ENCODE assay signal across 26 mouse cellular contexts in genomic region chr5:150149725-150150124, GRCm38 (mm10). TPM values are rescaled to one million over a fixed set of nuclear protein-coding genes. Genes with fewer than 3 reads are reported as not detected.
DNase-seq lines count a peak whose midpoint lies in the region; ATAC-seq and TF ChIP-seq lines count a peak whose summit lies in the region.
"Had no signal": no experiment of that assay in that cellular context is flagged by ENCODE, and none has a peak within 500 bp of the region (broad histone marks: within the 10 kb centered on the region; RNA-seq: fewer than 3 reads in every experiment).

No protein-coding gene starts in this region.

- no peak overlapping the region for H3K4me3 ChIP-seq in layer of hippocampus, adult 2 months
- H3K4me3 ChIP-seq in heart, adult 2 months = no peak overlapping the region
- no peak overlapping the region for H3K4me3 ChIP-seq in heart, embryonic 12.5 days
- no peak overlapping the region for H3K4me3 ChIP-seq in liver, embryonic 11.5 days (ENCODE audit: low read depth, low read length)
- H3K4me3 ChIP-seq: embryonic facial prominence, embryonic 15.5 days; forebrain, embryonic 15.5 days; hindbrain, embryonic 10.5 days; limb, embryonic 13.5 days; liver, embryonic 13.5 days had no signal

- no peak for DNase-seq in layer of hippocampus, adult 2 months (ENCODE audit: low spot score in 2 of 2)
- DNase-seq in layer of hippocampus, adult 9-10 months (ENCODE audit: low spot score) = no peak
- peak in 1 of 2 experiments; percentile 39 for DNase-seq in heart, adult 2 months
- peak; percentile 66 for DNase-seq in heart, postnatal 10 days
- DNase-seq in cerebellum, adult 11-12 months = no peak
- DNase-seq in liver, embryonic 11.5 days (ENCODE audit: low spot score) = no peak
- DNase-seq: adrenal gland, postnatal 10 days; B cell, adult 2 months; cerebellum, adult 9-11 months; gastrocnemius, postnatal 36 days; kidney, adult 18-20 months; kidney, postnatal 10 days; layer of hippocampus, postnatal 36 days; liver, embryonic 13.5 days; lung, adult 2 months; lung, postnatal 14 days had no signal

- peak overlapping the region; percentile 48 for H3K4me2 ChIP-seq in heart, embryonic 12.5 days
- no peak overlapping the region for H3K4me2 ChIP-seq in liver, embryonic 11.5 days
- H3K4me2 ChIP-seq: embryonic facial prominence, embryonic 15.5 days; forebrain, embryonic 15.5 days; limb, embryonic 13.5 days; liver, embryonic 13.5 days; midbrain, embryonic 11.5 days had no signal

- no peaks in the 10 kb centered on the region for H3K27me3 ChIP-seq in heart, adult 2 months (ENCODE audit: control insufficient read depth, insufficient read depth, low read length)
- H3K27me3 ChIP-seq in heart, embryonic 12.5 days (replicated peaks) = no peaks in the 10 kb centered on the region
- no peaks in the 10 kb centered on the region for H3K27me3 ChIP-seq in liver, embryonic 11.5 days (replicated peaks; ENCODE audit: control insufficient read depth, insufficient read depth, low read length)
- H3K27me3 ChIP-seq: CH12.LX; embryonic facial prominence, embryonic 15.5 days; forebrain, embryonic 15.5 days; limb, embryonic 13.5 days; liver, embryonic 13.5 days had no signal

- TF ChIP-seq CTCF in layer of hippocampus, adult 2 months (conservative IDR thresholded peaks at IDR 0.05) = no peak
- no peak for TF ChIP-seq CTCF in heart, adult 2 months (IDR thresholded peaks at IDR 0.05)

- no peaks in the 10 kb centered on the region for H3K79me2 ChIP-seq in heart, adult 2 months (replicated peaks; ENCODE audit: control insufficient read depth, insufficient read depth, low read length)

- peak overlapping the region; percentile 36; the same call in 1 of the 2 replicates for H3K27ac ChIP-seq in layer of hippocampus, adult 2 months
- peak overlapping the region; percentile 64 for H3K27ac ChIP-seq in heart, adult 2 months
- peak overlapping the region; percentile 52; the same call in 1 of the 2 replicates for H3K27ac ChIP-seq in heart, embryonic 12.5 days (ENCODE audit: poor library complexity, severe bottlenecking)
- no peak overlapping the region for H3K27ac ChIP-seq in liver, embryonic 11.5 days (ENCODE audit: low read depth, low read length)
- H3K27ac ChIP-seq: embryonic facial prominence, embryonic 15.5 days; forebrain, embryonic 15.5 days; hindbrain, embryonic 10.5 days; limb, embryonic 13.5 days; liver, embryonic 13.5 days; stomach, postnatal 0 days had no signal

- H3K9me3 ChIP-seq in heart, embryonic 12.5 days (replicated peaks) = peaks cover 9% of the 10 kb centered on the region
- no peaks in the 10 kb centered on the region for H3K9me3 ChIP-seq in liver, embryonic 11.5 days (ENCODE audit: control insufficient read depth, low read length)
- H3K9me3 ChIP-seq: embryonic facial prominence, embryonic 15.5 days; forebrain, embryonic 15.5 days; hindbrain, embryonic 10.5 days; limb, embryonic 13.5 days; liver, embryonic 13.5 days had no signal

- no peak overlapping the region for H3K9ac ChIP-seq in heart, adult 2 months (ENCODE audit: low read depth, low read length)
- H3K9ac ChIP-seq in heart, embryonic 12.5 days = no peak overlapping the region
- H3K9ac ChIP-seq in liver, embryonic 11.5 days (ENCODE audit: low read depth, low read length) = no peak overlapping the region
- H3K9ac ChIP-seq: embryonic facial prominence, embryonic 15.5 days; forebrain, embryonic 15.5 days; limb, embryonic 13.5 days; liver, embryonic 13.5 days had no signal

- peaks cover 19% of the 10 kb centered on the region for H3K4me1 ChIP-seq in heart, adult 2 months (ENCODE audit: control insufficient read depth, insufficient read depth, low read length)
- H3K4me1 ChIP-seq in heart, embryonic 12.5 days (replicated peaks) = peaks cover 16% of the 10 kb centered on the region
- H3K4me1 ChIP-seq in liver, embryonic 11.5 days (replicated peaks; ENCODE audit: control insufficient read depth, insufficient read depth, low read length) = no peaks in the 10 kb centered on the region
- H3K4me1 ChIP-seq: liver, embryonic 13.5 days had no signal

- TF ChIP-seq EP300 in heart, adult 2 months (IDR thresholded peaks at IDR 0.05; ENCODE audit: insufficient read depth, low read depth, low read length) = no peak

- intact Hi-C loops in heart, adult 2 months (cut with DNase I) = no loop called here
- intact Hi-C loops in heart, postnatal 10 days (cut with DNase I) = loop anchor here (2.0 kb wide), 1 partner anchor 31 kb away; the partner anchor contains the start of gene Fry

- 36% methylated on average over 11 of the region's 11 CpGs for WGBS in heart, adult 2 months
- 28% methylated on average over 11 of the region's 11 CpGs for WGBS in heart, embryonic 12.5 days
- 69% methylated on average over 11 of the region's 11 CpGs for WGBS in liver, embryonic 11.5 days

- TF ChIP-seq POLR2A in heart, adult 2 months (IDR thresholded peaks at IDR 0.05; ENCODE audit: insufficient read depth, low read depth, low read length) = no peak

- H3K36me3 ChIP-seq in heart, adult 2 months (ENCODE audit: control insufficient read depth, insufficient read depth, low read length) = no peaks in the 10 kb centered on the region
- no peaks in the 10 kb centered on the region for H3K36me3 ChIP-seq in heart, embryonic 12.5 days
- no peaks in the 10 kb centered on the region for H3K36me3 ChIP-seq in liver, embryonic 11.5 days (ENCODE audit: control insufficient read depth, insufficient read depth, low read length)
- H3K36me3 ChIP-seq: embryonic facial prominence, embryonic 15.5 days; forebrain, embryonic 15.5 days; G1E; hindbrain, embryonic 10.5 days; limb, embryonic 13.5 days; liver, embryonic 13.5 days had no signal

- peak; percentile 49; the same call in 1 of the 2 replicates for ATAC-seq in heart, embryonic 12.5 days (ENCODE audit: insufficient number of reproducible peaks, low FRiP score)
- no peak for ATAC-seq in liver, embryonic 11.5 days (replicated peaks; ENCODE audit: low FRiP score)
- ATAC-seq: forebrain, embryonic 15.5 days; hindbrain, embryonic 16.5 days had no signal

RNA-seq across cellular contexts. Expression of gene Fry, which starts 31.3 kb away (rescaled TPM):
- 100 to 1,000 TPM; 215 to 246 TPM for total RNA-seq in layer of hippocampus, adult 2 months (2021)
- total RNA-seq in heart, adult 2 months (2021) = 100 to 1,000 TPM; 117 to 153 TPM
- 43.8 and 55.9 TPM in 2 replicates for polyA plus RNA-seq in heart, adult 2 months (2012; rRNA removed)
- 30.6 and 37.2 TPM in 2 replicates for polyA plus RNA-seq in heart, embryonic 12.5 days (2016; fragmentation: Nextera tagmentation; extraction: Ambion mirVana)
- total RNA-seq in heart, postnatal 10 days (2021) = 100 to 1,000 TPM; 153 to 196 TPM
- 3.5 and 5.5 TPM in 2 replicates for polyA plus RNA-seq in liver, embryonic 11.5 days (2014; fragmentation: Nextera tagmentation; extraction: Ambion mirVana)

Comparison
In these comparisons a context has a peak if more than half of its experiments do, and no peak if none do; other contexts are left out.
1. DNase-seq: peak in heart, postnatal 10 days (2 of 2); none in layer of hippocampus, adult 2 months (0 of 2), layer of hippocampus, adult 9-10 months (single experiment), cerebellum, adult 11-12 months (single experiment) and liver, embryonic 11.5 days (single experiment).